Mouse (Mus musculus): ENCODE results near the gene Tldc2.

Gene Tldc2

DNA sequence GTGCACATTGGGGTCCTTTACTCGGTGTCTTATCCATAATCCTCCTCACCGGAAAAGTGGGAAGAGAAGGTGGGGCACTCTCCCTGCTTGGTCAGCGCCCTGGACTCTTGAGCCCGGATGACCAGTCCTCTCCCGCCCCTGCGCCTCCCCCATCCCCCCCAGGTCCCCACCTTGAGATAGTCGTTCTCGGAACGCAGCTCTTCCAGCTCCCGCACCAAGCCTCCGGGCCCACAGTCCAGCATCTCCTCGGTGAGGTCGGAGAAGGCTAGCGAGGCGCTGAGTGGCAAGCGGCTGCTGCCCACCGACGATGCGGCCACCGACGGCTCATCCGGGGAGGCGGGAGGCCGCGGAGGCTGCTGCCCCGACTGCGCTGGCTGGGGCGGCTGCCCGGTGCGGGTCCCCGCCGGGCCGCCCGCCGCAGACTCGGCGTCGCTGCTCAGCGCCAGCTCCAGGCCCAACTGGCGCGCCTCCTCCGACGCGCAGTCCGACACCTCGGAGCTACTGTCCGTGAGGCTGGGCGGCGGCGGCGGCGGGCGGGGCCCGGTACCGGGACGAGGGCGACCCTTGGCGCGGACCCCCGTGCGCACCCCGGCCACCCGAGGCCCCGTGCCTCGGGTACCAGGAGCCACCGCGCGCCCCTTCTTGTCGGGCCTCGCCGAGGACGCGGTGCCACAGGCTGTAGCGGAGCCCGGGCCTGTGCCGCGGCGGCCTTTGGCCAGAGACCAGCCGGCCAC, 8.6 kb upstream of the Tldc2 start:
- no peak for DNase-seq (ENCODE audit: low read depth)

- DNase-seq (ENCODE audit: low read depth) = no peak
Measured at GRCm38 (mm10) chr2:157078793-157079700, 7.8 kb upstream of the Tldc2 start, which contains the start of gene Soga1. Gene Soga1 (minus strand): TSS chr2:157079254.

DNA sequence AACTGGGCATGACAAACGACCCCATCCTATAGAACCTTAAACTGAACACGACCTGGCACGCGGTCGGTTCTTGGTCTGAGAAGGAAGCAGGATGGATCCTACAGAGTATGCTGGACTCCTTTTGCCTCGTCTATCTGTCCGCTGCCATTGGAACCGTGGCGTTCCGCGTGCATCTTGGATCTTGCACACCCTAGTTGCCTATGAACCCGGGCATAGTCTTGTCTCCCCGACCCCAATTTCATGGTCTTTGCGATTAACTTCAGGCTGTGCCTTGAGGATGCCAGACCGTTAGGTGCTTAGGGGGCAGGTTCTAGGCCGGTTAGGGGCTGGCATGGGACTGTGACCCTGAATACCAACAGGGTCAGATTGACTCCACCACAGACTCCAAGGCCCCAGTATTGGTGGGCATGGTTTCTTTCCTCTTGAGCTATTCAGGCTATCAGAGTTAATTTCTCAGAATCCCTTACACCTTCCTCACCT, 7.1 kb upstream of the Tldc2 start:
- DNase-seq (ENCODE audit: low read depth) = no peak

GRCm38 (mm10) chr2:157081331-157081730, 5.5 kb upstream of the Tldc2 start:
- DNase-seq (ENCODE audit: low read depth) = no peak

- DNase-seq (ENCODE audit: low read depth) = no peak
Measured at GRCm38 (mm10) chr2:157081960-157082359, 4.9 kb upstream of the Tldc2 start.

- no peak for DNase-seq (ENCODE audit: low read depth)
Measured at GRCm38 (mm10) chr2:157084831-157085585, 1.8 kb upstream of the Tldc2 start.

GRCm38 (mm10) chr2:157087536-157088317, 872 bp downstream of the Tldc2 start:
- DNase-seq (ENCODE audit: low read depth) = no peak

GRCm38 (mm10) chr2:157092024-157092423, 5.2 kb downstream of the Tldc2 start:
- DNase-seq (ENCODE audit: low read depth) = no peak

GRCm38 (mm10) chr2:157095005-157095755, 8.3 kb downstream of the Tldc2 start:
- DNase-seq (ENCODE audit: low read depth) = peak; percentile 68

DNA sequence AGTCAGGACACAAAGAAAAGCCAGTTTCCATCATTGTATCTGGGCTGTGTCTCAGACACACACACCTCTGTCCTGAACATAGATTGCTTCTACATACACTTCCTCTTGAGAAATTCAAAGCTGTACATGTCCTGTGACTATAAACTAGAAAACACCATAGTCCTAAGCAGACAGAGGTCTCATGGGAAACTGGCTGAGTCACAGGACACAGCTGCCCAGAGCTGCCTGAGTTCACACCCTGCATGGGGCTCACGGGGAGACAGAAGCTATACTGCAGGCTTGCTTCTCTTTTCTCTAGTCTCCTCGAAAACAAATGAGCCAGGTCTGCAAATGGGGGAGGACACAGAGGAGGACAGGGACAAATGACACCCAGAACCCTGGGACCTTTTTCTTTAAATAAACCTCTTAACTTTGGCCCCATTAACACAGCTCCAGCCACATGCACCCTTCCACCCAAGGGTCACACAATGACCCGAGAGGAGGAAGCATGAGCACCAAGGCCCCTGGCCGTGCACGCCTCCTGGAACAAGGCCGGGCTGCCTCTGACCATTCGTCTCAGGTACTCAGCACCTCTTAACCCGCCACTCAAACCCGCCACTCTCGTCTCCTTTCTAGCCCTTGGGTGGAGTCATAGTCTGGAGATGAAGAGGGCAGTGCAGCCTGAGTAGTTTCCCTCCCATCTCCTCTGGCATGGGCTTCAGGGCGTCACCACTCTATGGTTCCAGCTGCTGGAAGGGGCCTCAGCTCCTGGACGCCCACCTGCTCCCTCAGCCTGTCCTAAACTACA, 12.9 kb downstream of the Tldc2 start:
- peak; percentile 52 for DNase-seq (ENCODE audit: low read depth)

GRCm38 (mm10) chr2:157100319-157100605, 13.4 kb downstream of the Tldc2 start:
- DNase-seq (ENCODE audit: low read depth) = no peak

- DNase-seq (ENCODE audit: low read depth) = no peak
Measured at GRCm38 (mm10) chr2:157101650-157102049, 14.8 kb downstream of the Tldc2 start.

DNA sequence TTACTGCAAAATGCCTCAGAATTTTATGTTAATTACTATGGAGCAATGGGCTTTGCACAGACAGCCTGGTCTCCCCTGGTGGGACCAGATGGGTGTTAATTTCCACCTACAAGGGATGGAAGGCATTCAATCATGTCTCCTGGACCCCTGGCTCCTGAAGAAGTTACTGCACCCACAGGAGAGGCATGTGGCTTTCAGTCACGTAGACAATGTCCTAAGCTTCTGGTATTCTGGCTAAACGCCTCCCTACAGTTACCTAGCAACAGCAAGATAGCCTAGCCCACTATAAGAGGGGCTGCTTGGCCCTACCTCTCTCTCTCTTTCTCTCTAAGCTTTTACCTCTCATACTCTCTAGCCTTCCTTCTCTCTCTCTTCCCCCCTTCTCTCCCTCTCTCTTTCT, 15.4 kb downstream of the Tldc2 start:
- no peak for DNase-seq (ENCODE audit: low read depth)

DNA sequence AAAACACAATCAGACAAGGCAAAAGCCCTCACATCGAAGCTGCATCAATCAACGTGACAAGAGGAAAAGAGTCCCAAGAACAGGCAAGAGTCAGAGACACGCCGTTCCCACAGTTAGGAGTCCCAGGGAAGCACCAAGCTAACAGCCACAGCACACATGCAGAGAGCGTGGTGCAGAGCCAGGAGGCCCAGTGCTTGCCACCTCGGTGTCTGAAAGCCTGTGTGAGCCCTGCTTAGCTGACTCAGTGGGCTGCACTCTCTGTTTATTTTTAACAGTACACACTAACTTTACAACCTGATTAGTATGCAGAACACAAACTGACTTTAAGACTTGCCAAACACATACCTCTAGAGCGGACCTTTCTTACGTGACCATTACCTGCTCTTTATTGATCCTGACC, 17.6 kb downstream of the Tldc2 start:
- no peak for DNase-seq (ENCODE audit: low read depth)

DNA sequence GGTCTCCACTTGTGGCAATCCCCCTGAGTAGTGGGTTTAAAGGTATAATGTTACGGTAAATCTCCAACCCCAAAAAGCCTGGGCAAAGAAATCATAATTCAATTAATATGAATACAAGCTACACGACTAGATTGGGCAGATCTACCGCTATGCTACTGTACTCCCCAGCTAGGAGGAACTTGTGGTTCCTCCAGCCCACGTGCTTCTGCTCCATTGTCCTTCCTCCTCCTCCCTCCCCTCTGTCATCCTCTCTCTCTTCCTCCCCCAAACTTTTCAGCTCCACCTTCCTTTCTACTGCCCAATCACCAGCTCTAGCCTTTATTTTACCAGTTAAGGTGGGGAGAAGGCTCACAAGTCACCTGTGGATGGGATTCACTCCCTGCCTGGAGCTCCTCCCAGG, 21.4 kb downstream of the Tldc2 start:
- peak; percentile 64 for DNase-seq (ENCODE audit: low read depth)

GRCm38 (mm10) chr2:157116964-157117363, 30.1 kb downstream of the Tldc2 start:
- peak; percentile 66 for DNase-seq (ENCODE audit: low read depth)

- no peak for DNase-seq (ENCODE audit: low read depth)
Measured at GRCm38 (mm10) chr2:157118556-157118955, 31.7 kb downstream of the Tldc2 start.

DNA sequence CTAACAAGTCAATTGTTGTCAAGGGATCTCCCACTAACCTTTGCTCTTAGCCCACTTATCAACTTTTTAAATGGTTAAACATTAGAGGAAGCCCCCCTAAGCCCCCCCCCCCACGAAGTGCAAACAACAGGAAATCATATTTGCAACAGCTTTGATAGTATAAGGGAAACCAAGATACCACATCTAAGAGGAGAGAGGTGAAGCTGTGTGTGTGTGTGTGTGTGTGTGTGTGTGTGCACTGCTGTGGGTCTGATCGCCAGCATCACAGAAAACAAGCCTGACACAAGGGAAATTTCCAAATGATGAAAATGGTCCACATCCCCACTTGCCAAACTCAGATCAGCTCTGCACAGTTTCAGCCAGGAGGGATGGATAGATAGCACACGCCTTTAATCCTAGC, 32.2 kb downstream of the Tldc2 start:
- DNase-seq (ENCODE audit: low read depth) = no peak

- no peak for DNase-seq (ENCODE audit: low read depth)
Measured at GRCm38 (mm10) chr2:157121766-157122165, 34.9 kb downstream of the Tldc2 start.

- DNase-seq (ENCODE audit: low read depth) = no peak
Measured at GRCm38 (mm10) chr2:157125246-157125645, 38.4 kb downstream of the Tldc2 start.

All from 416B (cell line).